Mouse (Mus musculus): ENCODE data around the gene Olfr522. TPM values are rescaled to one million over a fixed set of nuclear protein-coding genes. Genes with fewer than 3 reads are reported as not detected.

Gene Olfr522
- not detected in 2 replicates for polyA plus RNA-seq (2016; fragmentation: Nextera tagmentation; extraction: Ambion mirVana)

- no peak for DNase-seq (ENCODE audit: low spot score)
- WGBS = 83% methylated on average over 7 of the region's 7 CpGs
- Histone ChIP-seq H3K9me3 (no peaks in the 10 kb centered on the region), H3K4me1 (replicated peaks) (no peaks in the 10 kb centered on the region), H3K4me3 (no peak within 1 kb of the TSS), H3K27ac (no peak within 1 kb of the TSS), H3K27me3 (ENCODE audit: insufficient read depth, poor library complexity, severe bottlenecking) (no peaks in the 10 kb centered on the region), H3K36me3 (no peaks in the 10 kb centered on the region)
Measured at GRCm38 (mm10) chr7:140164664-140165063, at the start of gene Olfr522. Olfr522 (minus strand) TSS chr7:140164764.

- no peak overlapping the region for H3K27ac ChIP-seq
- WGBS = 89% methylated on average over 5 of the region's 5 CpGs
- DNase-seq (ENCODE audit: low spot score) = no peak
Measured at GRCm38 (mm10) chr7:140213841-140214240, 49.3 kb upstream of the Olfr522 start.

GRCm38 (mm10) chr7:140208677-140209076 lies 44.1 kb upstream of the Olfr522 start:
- Histone ChIP-seq H3K36me3 (no peaks in the 10 kb centered on the region), H3K27me3 (ENCODE audit: insufficient read depth, poor library complexity, severe bottlenecking) (no peaks in the 10 kb centered on the region), H3K27ac (no peak overlapping the region), H3K4me1 (replicated peaks) (no peaks in the 10 kb centered on the region), H3K4me3 (no peak overlapping the region), H3K9me3 (no peaks in the 10 kb centered on the region)
- 84% methylated on average over 3 of the region's 3 CpGs for WGBS
- no peak for DNase-seq (ENCODE audit: low spot score)

More at GRCm38 (mm10) chr7:140213841-140214240, 49.3 kb upstream of the Olfr522 start:
- no peaks in the 10 kb centered on the region for H3K9me3 ChIP-seq
- H3K4me3 ChIP-seq = no peak overlapping the region
- H3K27me3 ChIP-seq (ENCODE audit: insufficient read depth, poor library complexity, severe bottlenecking) = no peaks in the 10 kb centered on the region
- H3K36me3 ChIP-seq = no peaks in the 10 kb centered on the region
- no peaks in the 10 kb centered on the region for H3K4me1 ChIP-seq (replicated peaks)

GRCm38 (mm10) chr7:140208153-140208552 lies 43.6 kb upstream of the Olfr522 start:
- no peak for DNase-seq (ENCODE audit: low spot score)
- 80% methylated on average over 8 of the region's 8 CpGs for WGBS
- no peaks in the 10 kb centered on the region for H3K9me3 ChIP-seq
- H3K4me3 ChIP-seq = no peak overlapping the region
- H3K27me3 ChIP-seq (ENCODE audit: insufficient read depth, poor library complexity, severe bottlenecking) = no peaks in the 10 kb centered on the region
- no peaks in the 10 kb centered on the region for H3K36me3 ChIP-seq
- H3K27ac ChIP-seq = no peak overlapping the region
- no peaks in the 10 kb centered on the region for H3K4me1 ChIP-seq (replicated peaks)

GRCm38 (mm10) chr7:140206904-140207303 lies 42.3 kb upstream of the Olfr522 start:
- WGBS = 96% methylated on average over 3 of the region's 3 CpGs
- no peak overlapping the region for H3K4me3 ChIP-seq
- H3K4me1 ChIP-seq (replicated peaks) = no peaks in the 10 kb centered on the region
- no peaks in the 10 kb centered on the region for H3K9me3 ChIP-seq
- H3K27me3 ChIP-seq (ENCODE audit: insufficient read depth, poor library complexity, severe bottlenecking) = no peaks in the 10 kb centered on the region
- H3K36me3 ChIP-seq = no peaks in the 10 kb centered on the region
- H3K27ac ChIP-seq = no peak overlapping the region
- DNase-seq (ENCODE audit: low spot score) = no peak

GRCm38 (mm10) chr7:140205864-140206263 lies 41.3 kb upstream of the Olfr522 start, which contains the start of gene Olfr524:
Olfr524 (minus strand) TSS chr7:140205964.
- no peak within 1 kb of the TSS for H3K4me3 ChIP-seq
- H3K4me1 ChIP-seq (replicated peaks) = no peaks in the 10 kb centered on the region
- H3K27ac ChIP-seq = no peak within 1 kb of the TSS
- no peak for DNase-seq (ENCODE audit: low spot score)
- no peaks in the 10 kb centered on the region for H3K27me3 ChIP-seq (ENCODE audit: insufficient read depth, poor library complexity, severe bottlenecking)
- H3K36me3 ChIP-seq = no peaks in the 10 kb centered on the region
- H3K9me3 ChIP-seq = no peaks in the 10 kb centered on the region

- H3K36me3 ChIP-seq = no peaks in the 10 kb centered on the region
- no peaks in the 10 kb centered on the region for H3K9me3 ChIP-seq
- no peaks in the 10 kb centered on the region for H3K4me1 ChIP-seq (replicated peaks)
- no peak for DNase-seq (ENCODE audit: low spot score)
- no peak overlapping the region for H3K4me3 ChIP-seq
- no peaks in the 10 kb centered on the region for H3K27me3 ChIP-seq (ENCODE audit: insufficient read depth, poor library complexity, severe bottlenecking)
- 87% methylated on average over 4 of the region's 4 CpGs for WGBS
- no peak overlapping the region for H3K27ac ChIP-seq
Measured at GRCm38 (mm10) chr7:140201090-140201489, 36.5 kb upstream of the Olfr522 start.

- no peaks in the 10 kb centered on the region for H3K9me3 ChIP-seq
- no peaks in the 10 kb centered on the region for H3K36me3 ChIP-seq
- H3K27ac ChIP-seq = no peak overlapping the region
- WGBS = 85% methylated on average over 8 of the region's 8 CpGs
- H3K4me3 ChIP-seq = no peak overlapping the region
- no peak for DNase-seq (ENCODE audit: low spot score)
- no peaks in the 10 kb centered on the region for H3K27me3 ChIP-seq (ENCODE audit: insufficient read depth, poor library complexity, severe bottlenecking)
- no peaks in the 10 kb centered on the region for H3K4me1 ChIP-seq (replicated peaks)
Measured at GRCm38 (mm10) chr7:140196002-140196401, 31.4 kb upstream of the Olfr522 start.

GRCm38 (mm10) chr7:140194031-140194430 lies 29.5 kb upstream of the Olfr522 start:
- 91% methylated on average over 4 of the region's 4 CpGs for WGBS
- Histone ChIP-seq H3K36me3 (no peaks in the 10 kb centered on the region), H3K4me1 (replicated peaks) (no peaks in the 10 kb centered on the region), H3K4me3 (no peak overlapping the region), H3K27me3 (ENCODE audit: insufficient read depth, poor library complexity, severe bottlenecking) (no peaks in the 10 kb centered on the region), H3K27ac (no peak overlapping the region), H3K9me3 (no peaks in the 10 kb centered on the region)
- DNase-seq (ENCODE audit: low spot score) = no peak

GRCm38 (mm10) chr7:140192851-140193250 lies 28.3 kb upstream of the Olfr522 start:
- WGBS = 84% methylated on average over 2 of the region's 2 CpGs
- Histone ChIP-seq H3K4me1 (replicated peaks) (no peaks in the 10 kb centered on the region), H3K4me3 (no peak overlapping the region), H3K9me3 (no peaks in the 10 kb centered on the region), H3K36me3 (no peaks in the 10 kb centered on the region), H3K27me3 (ENCODE audit: insufficient read depth, poor library complexity, severe bottlenecking) (no peaks in the 10 kb centered on the region), H3K27ac (no peak overlapping the region)
- no peak for DNase-seq (ENCODE audit: low spot score)

- Histone ChIP-seq H3K36me3 (no peaks in the 10 kb centered on the region), H3K4me3 (no peak overlapping the region), H3K9me3 (no peaks in the 10 kb centered on the region), H3K4me1 (replicated peaks) (no peaks in the 10 kb centered on the region), H3K27ac (no peak overlapping the region), H3K27me3 (ENCODE audit: insufficient read depth, poor library complexity, severe bottlenecking) (no peaks in the 10 kb centered on the region)
- WGBS = 64% methylated on average over 2 of the region's 2 CpGs
- no peak for DNase-seq (ENCODE audit: low spot score)
Measured at GRCm38 (mm10) chr7:140192445-140192844, 27.9 kb upstream of the Olfr522 start.

- Histone ChIP-seq H3K9me3 (no peaks in the 10 kb centered on the region), H3K4me1 (replicated peaks) (no peaks in the 10 kb centered on the region), H3K27ac (no peak overlapping the region), H3K27me3 (ENCODE audit: insufficient read depth, poor library complexity, severe bottlenecking) (no peaks in the 10 kb centered on the region), H3K4me3 (no peak overlapping the region), H3K36me3 (no peaks in the 10 kb centered on the region)
- WGBS = 94% methylated on average over 1 of the region's 1 CpGs
- DNase-seq (ENCODE audit: low spot score) = no peak
Measured at GRCm38 (mm10) chr7:140190435-140190834, 25.9 kb upstream of the Olfr522 start.

- Histone ChIP-seq H3K27me3 (ENCODE audit: insufficient read depth, poor library complexity, severe bottlenecking) (no peaks in the 10 kb centered on the region), H3K36me3 (no peaks in the 10 kb centered on the region), H3K4me3 (no peak overlapping the region), H3K9me3 (no peaks in the 10 kb centered on the region), H3K4me1 (replicated peaks) (no peaks in the 10 kb centered on the region), H3K27ac (no peak overlapping the region)
- WGBS = 67% methylated on average over 4 of the region's 4 CpGs
- no peak for DNase-seq (ENCODE audit: low spot score)
Measured at GRCm38 (mm10) chr7:140188391-140189328, 24.1 kb upstream of the Olfr522 start.

Measured in hindbrain, embryonic 10.5 days (tissue).